In genomic region chr4:140906076-140906826, GRCm38 (mm10) we compare ENCODE assay signal across 8 mouse cellular contexts. TPM values are rescaled to one million over a fixed set of nuclear protein-coding genes. Genes with fewer than 3 reads are reported as not detected.
A peak's percentile ranks its signal among the peaks of the same experiment; 100 is the strongest.
DNase-seq lines count a peak whose midpoint lies in the region; ATAC-seq and TF ChIP-seq lines count a peak whose summit lies in the region.

Gene Padi2, plus strand, starts transcription at chr4:140906344.

- ATAC-seq in hindbrain, postnatal 0 days, result peak; percentile 77

- peaks cover 9% of the 10 kb centered on the region; the same call in 1 of the 2 replicates for H3K27me3 ChIP-seq in hindbrain, postnatal 0 days (ENCODE audit: insufficient read depth, low read length)

- DNase-seq in T-cell, adult 2 months (ENCODE audit: low spot score), result peak; percentile 81
- DNase-seq in cerebellum, postnatal 4 days (ENCODE audit: low spot score in 2 of 2), result peak; percentile 59 to 85
- peak; percentile 71 for DNase-seq in gastrocnemius, postnatal 10 days
- DNase-seq in hindbrain, postnatal 0 days (ENCODE audit: low spot score), result peak; percentile 91
- DNase-seq in left cerebral cortex, adult 2 months (ENCODE audit: extremely low spot score in 1 of 2, low spot score in 2 of 2), result peak; percentile 57 to 70
- peak; percentile 88 for DNase-seq in retina, postnatal 1 day
- DNase-seq in thymus, postnatal 36 days, result peak; percentile 91

- H3K9ac ChIP-seq in hindbrain, postnatal 0 days (replicated peaks; ENCODE audit: low read length), result peak within 1 kb of the TSS; percentile 37

- peak within 1 kb of the TSS; percentile 35 for H3K4me3 ChIP-seq in hindbrain, postnatal 0 days (ENCODE audit: low read length)
- H3K4me3 ChIP-seq in left cerebral cortex, adult 2 months, result peak within 1 kb of the TSS; percentile 53
- peak within 1 kb of the TSS; percentile 24 for H3K4me3 ChIP-seq in macrophage (ENCODE audit: inconsistent target)

- H3K4me1 ChIP-seq in hindbrain, postnatal 0 days (ENCODE audit: insufficient read depth, low read length), result no peaks in the 10 kb centered on the region

- TF ChIP-seq CTCF in hindbrain, postnatal 0 days (IDR thresholded peaks at IDR 0.05; ENCODE audit: low read depth), result no peak
- TF ChIP-seq CTCF in left cerebral cortex, adult 2 months (IDR thresholded peaks at IDR 0.05), result no peak

- no peaks in the 10 kb centered on the region for H3K79me2 ChIP-seq in macrophage (ENCODE audit: inconsistent target)

- intact Hi-C loops in left cerebral cortex, adult 2 months (cut with DNase I), result loop anchor here (1.0 kb wide), 1 partner anchor 52 kb away; no protein-coding TSS in a partner anchor

- peak within 1 kb of the TSS; percentile 67 for H3K4me2 ChIP-seq in hindbrain, postnatal 0 days (ENCODE audit: low read depth, low read length)

- no peak within 1 kb of the TSS for H3K27ac ChIP-seq in hindbrain, postnatal 0 days
- H3K27ac ChIP-seq in left cerebral cortex, adult 2 months, result no peak within 1 kb of the TSS; the same call in 1 of the 2 replicates
- peak within 1 kb of the TSS; percentile 50 for H3K27ac ChIP-seq in macrophage

- no peaks in the 10 kb centered on the region for H3K9me3 ChIP-seq in hindbrain, postnatal 0 days (ENCODE audit: low read length)

- H3K36me3 ChIP-seq in hindbrain, postnatal 0 days (ENCODE audit: insufficient read depth, low read length), result no peaks in the 10 kb centered on the region
- H3K36me3 ChIP-seq in macrophage (ENCODE audit: inconsistent target), result no peaks in the 10 kb centered on the region

- 3% methylated on average over 37 of the region's 37 CpGs for WGBS in hindbrain, postnatal 0 days
- WGBS in macrophage (ENCODE audit: missing documents), result 4% methylated on average over 37 of the region's 37 CpGs

RNA-seq across cellular contexts. Expression of gene Padi2, which starts in this region (rescaled TPM):
- 100 to 1,000 TPM in 1 of 2 experiments, 10 to 100 TPM in 1; 96.8 to 105 TPM for total RNA-seq in gastrocnemius, postnatal 10 days (2021)
- total RNA-seq in hindbrain, postnatal 0 days (2014; rRNA removed), result 5.3 and 5.5 TPM in 2 replicates
- 2.7 and 3.0 TPM in 2 replicates for polyA plus RNA-seq in hindbrain, postnatal 0 days (2015; fragmentation: Nextera tagmentation; extraction: Ambion mirVana)
- total RNA-seq in left cerebral cortex, adult 2 months (2021), result 10 to 100 TPM; 10.2 to 11.6 TPM
- total RNA-seq in macrophage (2018; cell fraction: chromatin; rRNA removed), result 1 to 10 TPM in 12 of 26 experiments, under 1 TPM in 11, not detected in 3; 0.20 to 5.4 (median 1.2) TPM
- 1 to 10 TPM in 24 of 26 experiments, under 1 TPM in 2; 0.76 to 8.7 (median 3.5) TPM for total RNA-seq in macrophage (2018; cell fraction: cytosol; rRNA removed)
- total RNA-seq in macrophage (2018; cell fraction: nucleus; rRNA removed), result 1 to 10 TPM in 19 of 26 experiments, under 1 TPM in 7; 0.47 to 6.7 (median 1.9) TPM
- polyA plus RNA-seq in macrophage (2018), result 5.2 to 6.9 TPM (median 5.6 TPM) in 3 replicates

Comparison
In these comparisons a context has a peak if more than half of its experiments do, and no peak if none do; other contexts are left out.
1. RNA of gene Padi2 (total RNA-seq): 96.8 to 105 TPM in gastrocnemius, postnatal 10 days; 10.2 to 11.6 TPM in left cerebral cortex, adult 2 months and 5.3 to 5.5 TPM in hindbrain, postnatal 0 days; every median in the first group is over 4 times any median in the second.
2. Peak in every context shown above with its lines, with median percentiles within 50 percentile points of each other: DNase-seq and H3K4me3 ChIP-seq.